Mouse (Mus musculus) thymus, postnatal 0 days (tissue): ENCODE data around the gene Chd6. TPM values are rescaled to one million over a fixed set of nuclear protein-coding genes. Genes with fewer than 3 reads are reported as not detected.

Source experiments
- DNase-seq: peaks from one replicate; pipeline ENCODE4 v3.0.0-alpha.2; 2015; ENCODE audit warnings: low spot score
- polyA plus RNA-seq: library from polyadenylated mRNA; unstranded; fragments of >200 nt; fragmentation: Nextera tagmentation; extraction: Ambion mirVana; gene quantifications from 2 replicates; pipeline ENCODE4 v1.2.1, GENCODE M21; 2015

The Chd6 gene
- polyA plus RNA-seq, 1 experiment from 2014 or later, result 37.3 TPM

DNA sequence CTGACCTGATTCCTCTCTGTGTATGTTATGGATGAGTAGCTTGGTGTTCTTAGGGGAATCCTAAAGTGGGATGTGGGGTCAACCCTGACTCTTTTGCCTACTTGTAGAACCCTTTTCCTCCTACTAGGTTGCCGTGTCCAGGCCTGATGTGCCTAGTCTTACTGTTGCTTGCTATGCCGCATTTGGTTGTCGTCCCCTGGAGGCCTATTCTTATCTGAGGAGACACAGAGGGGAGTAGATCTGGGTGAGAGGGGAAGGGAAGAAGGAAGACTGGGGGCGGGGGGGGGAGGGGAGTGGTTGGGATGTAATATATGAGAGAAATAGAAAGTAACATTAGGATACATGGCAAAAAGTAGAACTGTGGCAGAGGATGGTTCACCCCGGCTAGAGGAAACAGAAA, 33.3 kb downstream of the Chd6 start:
- no peak for DNase-seq

DNA sequence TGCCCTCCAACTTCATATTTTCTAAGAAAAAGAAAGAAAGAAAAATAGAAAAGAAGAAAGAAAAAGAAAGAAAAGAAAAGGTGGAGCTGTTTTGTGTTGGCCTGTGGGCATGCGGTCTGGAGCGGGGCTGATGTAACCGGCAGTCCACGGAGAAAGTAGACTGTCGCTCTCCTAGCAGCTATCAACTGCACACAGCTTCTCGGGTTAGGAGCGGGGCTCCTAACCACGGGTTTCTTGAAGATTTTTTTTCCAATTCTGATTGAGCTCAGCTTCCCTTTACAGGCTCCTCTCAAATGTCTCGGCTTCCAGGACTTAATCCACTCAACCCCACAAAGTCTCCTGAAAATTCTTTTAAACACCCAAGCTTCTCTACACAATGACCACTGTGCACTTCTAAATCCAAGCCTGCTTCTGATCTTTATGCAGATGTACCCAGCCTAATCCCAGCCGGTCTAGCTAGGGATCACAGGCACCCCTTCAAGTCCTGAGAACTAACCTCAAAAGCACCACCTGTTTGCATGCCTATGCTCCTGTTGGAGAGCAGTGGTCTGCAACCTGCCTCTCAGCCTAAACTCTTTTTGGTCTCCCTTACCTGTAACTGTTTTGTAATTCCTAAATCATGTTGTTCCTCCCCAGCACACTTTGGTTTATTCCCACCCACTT, 42.6 kb downstream of the Chd6 start:
- no peak for DNase-seq

DNA sequence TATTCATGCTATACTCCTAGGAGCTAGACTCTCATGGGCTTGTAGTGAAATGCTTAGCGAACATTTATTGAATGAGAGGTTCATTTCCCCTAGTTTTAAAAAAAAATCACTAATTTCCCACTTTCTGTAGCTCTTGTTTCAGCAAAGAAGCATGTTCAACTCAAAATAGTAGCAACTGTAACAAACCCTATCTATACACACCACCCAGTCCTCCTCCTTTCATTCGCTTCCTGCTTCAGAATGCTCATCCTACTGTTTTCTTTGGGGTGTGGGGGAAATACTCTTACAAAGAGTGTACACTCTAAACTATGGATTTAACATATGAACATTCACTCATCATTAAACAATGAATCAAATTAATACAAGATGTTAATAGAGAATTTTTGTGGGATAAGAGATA, 43.3 kb downstream of the Chd6 start:
- no peak for DNase-seq

DNA sequence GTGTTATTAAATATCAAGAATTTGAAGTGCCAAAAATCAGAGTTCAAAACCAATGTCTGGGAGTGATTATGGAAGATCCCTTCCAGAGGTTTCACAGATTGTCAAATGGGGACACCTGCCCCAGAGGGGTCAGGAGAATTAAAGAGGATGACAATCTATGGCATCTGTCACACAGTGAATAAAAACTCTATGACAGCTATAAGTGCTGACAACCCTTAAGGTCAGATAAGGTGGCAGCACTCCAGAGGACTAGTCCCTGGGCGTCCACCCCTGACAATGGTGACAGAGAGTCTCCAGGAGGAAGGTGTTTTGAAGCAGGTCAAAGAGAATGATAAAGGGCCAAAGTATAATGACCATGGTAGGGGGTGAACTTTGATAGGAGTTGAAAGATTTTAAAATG, 44.0 kb downstream of the Chd6 start:
- DNase-seq, result no peak

DNA sequence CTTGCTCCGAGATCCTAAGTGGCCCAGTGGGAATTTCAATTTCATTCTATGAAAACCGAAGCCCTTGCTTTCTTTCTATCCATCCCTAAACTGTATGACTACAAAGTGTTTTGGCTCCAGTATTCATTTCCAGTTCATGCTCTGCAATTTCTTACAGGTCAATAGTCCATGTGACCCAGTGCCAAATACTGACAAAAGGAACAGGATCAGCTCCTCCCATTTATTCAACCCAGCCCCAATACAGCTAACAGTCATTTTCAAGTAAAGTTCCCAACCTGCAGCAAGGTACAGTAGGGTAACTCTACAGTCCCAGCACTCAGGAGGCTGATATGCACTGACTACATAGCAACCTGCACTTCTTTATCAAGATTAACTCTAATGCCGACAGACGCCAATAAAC, 50.0 kb downstream of the Chd6 start:
- no peak for DNase-seq

DNA sequence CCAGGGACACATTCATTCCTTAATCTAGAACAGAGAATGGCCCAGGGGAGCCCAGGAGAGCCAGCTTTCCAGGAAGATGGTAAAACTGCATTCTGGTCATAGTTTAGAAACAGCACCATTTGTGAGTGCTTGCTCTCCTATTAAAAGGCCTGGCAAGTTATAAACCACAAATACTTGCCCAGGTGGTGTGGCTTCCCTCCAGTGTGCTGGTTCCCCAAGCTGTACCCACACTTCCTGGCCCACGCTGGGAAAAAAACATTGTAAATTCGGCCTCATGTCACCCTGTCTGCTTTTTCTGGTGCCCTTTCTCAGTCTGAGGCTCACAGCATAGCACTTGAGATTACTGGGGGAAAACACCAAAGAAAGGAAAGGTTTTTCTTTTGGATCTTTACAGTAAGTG, 55.1 kb downstream of the Chd6 start:
- DNase-seq, result no peak

DNA sequence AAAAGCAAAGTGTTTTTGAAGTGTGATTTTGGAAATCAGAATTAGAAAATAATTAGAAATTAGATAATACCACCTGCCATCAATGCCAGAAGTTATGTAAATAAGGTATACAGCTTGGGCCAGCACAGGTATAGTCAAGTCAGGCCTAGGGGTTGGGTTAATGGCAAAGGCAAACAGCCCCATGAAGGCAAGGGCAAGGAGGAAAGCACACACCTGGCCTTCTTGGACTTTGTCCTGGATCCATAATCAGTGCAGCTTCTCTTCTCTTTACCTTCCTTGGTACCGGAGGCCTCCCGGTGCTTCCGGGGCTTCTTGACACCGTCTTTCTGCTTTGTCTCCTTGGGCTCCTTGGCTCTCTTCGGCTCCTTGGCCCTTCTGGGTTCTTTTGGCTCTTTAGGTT, 56.7 kb downstream of the Chd6 start:
- no peak for DNase-seq

DNA sequence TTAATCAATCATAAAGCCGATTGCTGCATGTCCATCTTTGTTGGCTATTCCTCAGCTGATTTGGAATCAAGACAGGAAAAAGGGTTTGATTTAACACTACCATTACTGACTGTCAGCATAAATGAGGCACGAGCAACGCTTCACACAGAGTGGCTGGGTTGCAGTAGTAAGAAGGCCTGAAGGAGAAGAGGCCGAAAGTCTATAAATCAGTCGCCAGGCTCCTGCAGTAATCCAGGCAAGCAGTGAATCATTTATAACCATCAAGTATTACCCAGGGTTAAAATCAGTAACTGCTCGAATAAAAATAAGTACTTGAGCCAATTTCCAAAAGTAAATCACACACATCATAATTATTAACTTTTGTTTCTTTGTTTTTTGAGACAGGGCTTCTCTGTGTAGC, 59.4 kb downstream of the Chd6 start:
- DNase-seq, result no peak

DNA sequence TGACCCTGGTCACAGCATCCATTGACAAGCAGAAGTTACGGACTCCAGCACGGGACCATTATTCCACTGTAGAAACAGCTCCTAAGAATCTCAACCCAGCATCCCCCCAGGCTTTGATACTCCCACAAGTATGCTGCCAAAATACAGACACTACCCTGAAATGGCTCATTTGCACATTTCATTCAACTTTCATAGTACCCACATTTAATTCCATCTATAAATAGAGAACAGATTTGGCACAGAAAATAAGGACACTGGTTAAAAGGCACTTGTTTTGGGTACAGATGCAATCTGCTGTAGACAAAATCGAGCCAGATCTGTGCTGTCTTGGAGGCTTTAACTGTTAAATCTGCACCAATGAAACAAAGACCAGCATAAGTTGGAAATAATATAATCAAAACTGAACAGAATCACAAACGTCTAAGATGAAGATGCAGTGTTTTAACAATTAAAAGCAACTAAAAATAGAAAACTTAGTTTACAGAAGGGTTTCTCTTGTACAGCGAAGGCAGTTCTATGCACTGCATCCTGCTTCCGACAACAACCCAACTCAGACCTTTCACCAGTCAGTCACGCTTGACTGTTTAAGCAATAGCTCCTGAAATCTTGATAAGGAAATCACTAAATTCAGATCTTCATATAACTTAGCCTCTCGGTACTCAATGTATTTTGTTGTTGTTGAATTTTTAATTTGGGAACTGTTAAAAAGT, 64.2 kb downstream of the Chd6 start:
- no peak for DNase-seq

DNA sequence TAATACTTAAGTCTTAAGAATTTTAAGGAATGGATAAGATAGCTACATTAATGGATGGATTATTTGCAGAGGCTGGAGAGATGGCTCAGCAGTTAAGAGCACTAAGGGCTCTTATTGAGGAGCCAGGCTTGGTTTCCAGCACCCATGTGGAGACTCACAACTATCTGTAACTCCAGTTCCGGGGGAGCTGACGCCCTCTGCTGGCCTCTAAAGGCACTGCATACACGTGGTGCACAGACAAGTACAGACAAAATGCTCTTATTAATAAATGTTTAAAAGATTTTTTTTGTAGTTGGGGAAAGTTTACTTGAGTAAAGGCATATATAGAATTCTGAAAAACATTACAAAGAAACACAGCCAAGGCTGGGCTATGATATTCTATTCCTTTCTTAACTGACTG, 66.0 kb downstream of the Chd6 start:
- DNase-seq, result no peak

DNA sequence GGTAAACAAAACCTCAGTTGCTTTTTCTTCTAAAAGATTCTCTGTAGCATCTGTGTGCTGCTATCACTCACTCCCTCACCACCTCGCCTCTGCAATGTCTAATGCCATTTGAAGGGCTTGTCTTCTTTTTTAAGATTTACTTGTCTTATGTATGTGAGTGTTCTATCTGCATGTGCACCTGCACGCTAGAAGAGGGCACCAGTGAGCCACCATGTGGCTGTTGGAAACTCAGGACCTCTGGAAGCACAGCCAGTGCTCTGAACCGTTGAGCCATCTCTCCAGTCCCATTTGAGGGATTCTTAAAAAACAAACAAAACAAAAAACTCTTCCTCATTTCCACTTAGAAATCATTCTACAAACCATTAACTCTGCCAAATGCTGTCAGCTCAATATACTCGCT, 68.1 kb downstream of the Chd6 start:
- no peak for DNase-seq

DNA sequence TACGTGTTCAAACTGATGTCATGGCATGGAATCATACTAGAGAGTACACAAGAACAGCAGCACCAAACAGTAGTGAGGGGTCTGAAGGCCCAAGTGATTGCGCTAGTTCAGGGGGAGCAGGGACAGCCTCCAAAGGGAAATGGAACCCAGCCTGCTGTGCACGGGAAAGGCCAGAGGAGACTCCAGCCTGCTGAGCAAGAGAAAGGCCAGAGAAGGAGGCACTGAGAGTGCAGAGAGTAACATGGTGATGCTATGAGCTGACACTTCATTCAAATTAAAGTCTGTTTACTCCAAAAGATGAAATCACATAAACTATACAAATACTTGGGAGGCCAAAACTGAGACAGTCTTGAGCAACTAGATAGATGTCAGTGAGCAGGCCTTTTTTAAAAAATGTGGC, 71.1 kb downstream of the Chd6 start:
- DNase-seq, result no peak

DNA sequence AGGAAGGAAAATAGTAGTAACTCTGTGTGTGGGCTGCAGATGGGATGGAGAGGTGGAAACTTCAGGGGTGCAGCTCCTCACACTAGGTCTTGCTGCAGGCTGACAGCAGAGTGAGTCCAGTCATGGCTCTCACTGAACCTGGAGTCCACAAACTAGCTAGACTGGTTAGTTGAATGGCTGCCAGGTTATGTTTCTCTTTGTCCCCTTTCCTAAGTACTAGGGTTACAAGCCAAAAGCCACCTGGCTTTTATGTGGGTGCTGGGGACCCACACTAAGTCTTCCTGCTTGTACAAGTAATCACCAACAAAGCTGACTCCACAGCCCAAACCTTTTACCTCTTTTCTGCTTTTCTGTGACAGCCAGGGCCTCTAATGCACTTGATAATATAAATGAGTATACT, 75.7 kb downstream of the Chd6 start:
- DNase-seq, result no peak

DNA sequence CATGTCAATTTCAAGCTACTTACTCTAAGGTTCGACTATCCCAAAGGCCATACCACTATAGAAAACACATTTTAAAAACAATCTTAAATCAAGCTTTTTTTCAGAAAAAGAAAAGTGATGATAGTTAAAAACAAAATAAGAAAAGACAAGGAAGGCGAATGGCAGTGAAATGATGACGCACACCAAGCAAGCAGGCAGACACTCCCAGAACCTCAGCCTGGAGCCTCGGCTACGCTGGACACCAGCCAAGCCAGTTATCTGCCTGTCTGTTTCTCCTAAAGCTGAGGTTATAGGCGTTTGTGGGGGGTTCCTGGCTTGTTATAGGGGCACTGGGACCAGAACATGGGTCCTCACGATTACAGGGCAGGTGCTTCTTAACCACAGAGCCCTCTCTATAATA, 76.5 kb downstream of the Chd6 start:
- no peak for DNase-seq

DNA sequence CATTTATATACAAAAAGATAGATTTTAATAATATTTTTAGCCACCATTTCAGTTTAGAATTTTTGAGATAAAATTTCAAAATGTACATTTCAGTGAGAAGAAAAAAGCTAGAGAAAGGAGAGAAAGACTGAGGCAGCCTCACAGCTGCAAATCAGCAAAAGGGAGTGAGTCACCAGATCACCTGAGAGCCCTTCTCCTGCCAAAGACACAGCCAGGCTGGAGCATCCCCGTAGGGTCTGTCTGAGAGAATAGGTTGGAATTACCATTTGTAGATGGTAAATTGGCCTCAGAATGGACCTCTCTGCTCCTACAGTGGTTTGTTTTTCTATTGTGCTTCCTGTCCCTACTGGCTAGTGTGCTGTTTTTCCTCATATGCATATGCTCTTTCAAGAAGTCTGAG, 84.3 kb downstream of the Chd6 start:
- no peak for DNase-seq

DNA sequence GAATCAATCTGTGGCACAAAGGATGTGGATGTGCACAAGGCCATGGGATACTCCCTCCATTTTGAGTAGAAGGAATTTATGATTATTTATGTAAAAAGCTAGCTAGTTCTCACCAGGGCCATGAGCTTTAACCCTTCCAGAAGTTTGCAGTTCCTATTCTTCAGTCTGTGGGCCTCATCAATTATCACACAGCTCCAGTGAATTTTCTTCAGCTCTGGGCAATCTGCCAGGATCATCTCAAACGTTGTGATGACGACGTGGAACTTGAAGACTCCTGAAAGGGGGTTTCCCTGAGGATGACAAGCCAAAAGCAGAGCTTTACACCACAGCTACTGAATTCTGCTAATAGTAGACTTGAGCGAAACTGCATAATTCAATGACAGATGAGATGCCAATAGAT, 91.0 kb downstream of the Chd6 start:
- DNase-seq, result no peak

DNA sequence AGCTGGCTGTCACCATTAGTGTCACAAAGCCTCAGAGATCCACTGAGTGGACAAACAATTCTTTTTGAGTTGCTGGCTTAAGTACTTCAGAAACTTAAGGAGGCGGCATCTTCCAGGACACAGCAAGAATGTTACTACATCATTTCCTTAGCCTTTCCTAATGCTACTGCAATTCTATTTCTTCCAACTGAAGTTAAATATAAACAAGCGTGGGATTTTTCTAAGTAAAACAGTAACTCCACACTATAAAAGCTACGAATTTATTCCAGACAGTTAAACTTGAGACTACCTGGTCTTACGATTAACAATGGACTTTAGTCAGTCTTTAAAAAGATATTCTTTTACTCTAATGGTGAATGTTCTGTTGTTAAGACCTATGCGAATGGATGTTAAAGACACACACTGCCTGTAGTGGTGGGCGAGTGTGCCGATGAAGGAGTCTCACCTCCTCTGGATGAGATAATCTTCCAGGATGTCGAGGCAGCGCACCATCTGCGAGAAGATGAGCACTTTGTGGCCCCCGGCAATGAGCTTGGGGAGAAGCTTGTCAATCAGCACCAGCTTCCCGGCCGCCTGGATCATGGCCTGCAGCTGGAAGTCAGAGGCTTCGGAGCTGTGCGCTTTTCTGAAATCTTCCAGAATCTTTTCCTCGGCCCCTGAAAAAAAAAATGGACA, 96.2 kb downstream of the Chd6 start:
- no peak for DNase-seq

DNA sequence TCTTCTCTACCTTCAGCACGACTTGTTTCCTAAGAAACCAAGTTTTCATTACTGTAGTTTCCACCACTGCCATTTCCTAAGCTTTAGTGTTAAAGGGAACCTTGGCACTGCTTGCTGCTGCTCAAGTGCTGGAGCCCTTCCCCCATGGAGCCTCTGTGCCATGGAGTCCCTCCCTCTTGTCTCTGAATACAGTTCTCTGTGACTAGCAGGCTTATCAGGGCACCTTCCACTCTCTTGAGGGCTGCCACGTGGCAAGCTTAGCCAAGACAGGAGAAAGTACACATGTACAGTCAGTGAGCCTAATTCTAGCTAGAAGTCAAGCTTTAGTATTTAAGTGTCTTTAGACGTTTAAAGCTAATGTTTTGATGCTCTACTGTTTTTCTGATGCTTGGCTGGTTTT, 104.5 kb downstream of the Chd6 start:
- DNase-seq, result no peak

DNA sequence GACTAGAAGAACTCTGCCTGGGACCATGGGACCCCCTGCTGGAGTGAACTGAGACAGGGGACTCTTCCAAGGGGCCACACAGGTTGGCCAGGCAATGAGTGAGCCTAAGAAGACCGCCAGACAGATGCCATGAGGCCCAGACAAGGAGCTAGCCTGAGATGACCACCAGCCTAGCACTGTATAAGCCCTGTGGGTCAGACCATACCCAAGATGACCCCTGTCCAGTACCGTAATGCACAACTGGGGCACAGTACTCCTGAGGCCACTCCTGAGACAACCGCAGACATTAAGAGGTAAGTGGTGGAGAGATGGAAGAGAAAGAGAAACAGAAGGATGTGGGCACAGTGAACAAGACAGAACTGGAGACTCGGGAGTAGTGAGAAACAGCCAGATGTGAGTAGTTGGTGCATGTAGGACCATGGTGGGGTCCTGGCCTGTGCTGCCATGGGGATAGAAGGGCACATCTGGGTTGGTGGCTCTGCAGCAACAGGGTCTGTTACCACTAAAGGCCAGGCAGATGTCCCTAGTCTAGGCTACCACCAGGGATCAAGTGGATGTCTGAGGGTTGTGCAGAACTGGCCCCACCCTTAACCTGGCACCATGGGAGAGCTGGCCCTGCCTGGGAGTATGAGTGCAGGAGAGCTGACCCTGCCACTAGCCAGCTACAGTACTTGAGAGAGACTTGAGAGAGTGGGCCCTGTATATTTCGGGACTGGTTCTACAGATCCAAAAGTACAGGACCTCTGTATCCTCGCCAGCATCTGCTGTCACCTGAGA, 111.7 kb downstream of the Chd6 start:
- no peak for DNase-seq

DNA sequence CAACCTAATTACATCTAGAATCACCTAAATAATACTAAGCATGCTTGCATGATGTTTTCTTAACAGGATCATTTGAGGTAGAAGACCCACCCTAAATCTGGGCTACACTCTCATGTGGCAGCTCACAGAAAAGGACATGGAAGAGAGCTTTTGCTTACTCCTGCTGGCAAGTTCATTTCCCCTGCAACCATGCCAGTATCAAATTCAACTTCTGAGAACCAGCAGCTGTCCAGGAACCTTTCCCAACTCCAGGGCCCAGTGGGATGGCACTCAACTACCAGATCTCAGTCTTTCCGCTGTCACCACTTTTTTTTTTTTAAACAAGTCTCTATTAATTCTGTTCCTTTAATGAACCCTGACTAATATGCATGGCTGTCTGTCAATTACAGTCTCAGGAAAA, 114.7 kb downstream of the Chd6 start:
- DNase-seq, result no peak

DNA sequence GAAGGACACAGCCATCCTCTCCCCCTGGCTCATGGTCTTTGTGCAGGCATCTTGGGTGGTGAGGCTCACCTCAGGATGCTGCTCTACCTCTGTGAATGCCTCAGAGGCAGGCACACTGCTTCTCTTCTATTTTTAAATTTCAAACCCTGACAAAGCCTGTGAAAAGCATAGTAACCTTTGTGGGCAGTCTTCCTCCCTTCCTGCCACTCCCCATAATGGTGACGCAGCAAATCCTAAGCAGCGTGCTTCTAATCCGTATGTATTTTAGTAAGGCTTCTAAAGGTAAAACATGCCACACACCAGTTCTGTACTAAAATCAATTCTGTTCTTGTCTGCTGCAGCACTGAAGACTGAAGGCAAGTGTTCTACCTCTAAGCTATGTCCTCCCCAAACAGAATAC, 116.4 kb downstream of the Chd6 start:
- DNase-seq, result no peak
